Mouse (Mus musculus): ENCODE measurements around the gene Usp9x. TPM values are rescaled to one million over a fixed set of nuclear protein-coding genes. Genes with fewer than 3 reads are reported as not detected.
A peak's percentile ranks its signal among the peaks of the same experiment; 100 is the strongest.

Gene Usp9x
- polyA plus RNA-seq, 1 experiment = 18.9 TPM

- Histone ChIP-seq H3K27ac (ENCODE audit: insufficient read depth, low read depth, low read length) (no peak overlapping the region), H3K4me3 (ENCODE audit: insufficient read depth, low read depth, low read length) (no peak overlapping the region), H3K27me3 (replicated peaks; ENCODE audit: control insufficient read depth, insufficient read depth, low read length) (no peaks in the 10 kb centered on the region), H3K4me1 (ENCODE audit: control insufficient read depth, insufficient read depth, low read length) (no peaks in the 10 kb centered on the region; the same call in 1 of the 2 replicates), H3K36me3 (ENCODE audit: control insufficient read depth, insufficient read depth, low read length) (no peaks in the 10 kb centered on the region)
- 61% methylated on average over 3 of the region's 3 CpGs for WGBS
- TF ChIP-seq POLR2A (IDR thresholded peaks at IDR 0.05; ENCODE audit: low read depth, low read length) (no peak), CTCF (conservative IDR thresholded peaks at IDR 0.05; ENCODE audit: insufficient read depth, insufficient read length, low read depth, low read length) (no peak)
- no peak for DNase-seq
Observed at GRCm38 (mm10) chrX:13039211-13039610, 32.1 kb upstream of the Usp9x start.

GRCm38 (mm10) chrX:13040391-13040790 is 30.9 kb upstream of the Usp9x start:
- 74% methylated on average over 1 of the region's 1 CpGs for WGBS

GRCm38 (mm10) chrX:13041630-13042129 is 29.6 kb upstream of the Usp9x start:
- TF ChIP-seq CTCF (conservative IDR thresholded peaks at IDR 0.05; ENCODE audit: insufficient read depth, insufficient read length, low read depth, low read length) = no peak
- TF ChIP-seq POLR2A (IDR thresholded peaks at IDR 0.05; ENCODE audit: low read depth, low read length) = peak; percentile 51
- Histone ChIP-seq H3K27ac (ENCODE audit: insufficient read depth, low read depth, low read length) (peak overlapping the region; percentile 99), H3K36me3 (ENCODE audit: control insufficient read depth, insufficient read depth, low read length) (no peaks in the 10 kb centered on the region), H3K4me1 (ENCODE audit: control insufficient read depth, insufficient read depth, low read length) (no peaks in the 10 kb centered on the region; the same call in 1 of the 2 replicates), H3K27me3 (replicated peaks; ENCODE audit: control insufficient read depth, insufficient read depth, low read length) (no peaks in the 10 kb centered on the region), H3K4me3 (ENCODE audit: insufficient read depth, low read depth, low read length) (peak overlapping the region; percentile 66)
- peak; percentile 97 for DNase-seq
- under 1% methylated on average over 35 of the region's 35 CpGs for WGBS

More at GRCm38 (mm10) chrX:13040391-13040790, 30.9 kb upstream of the Usp9x start:
- TF ChIP-seq CTCF (conservative IDR thresholded peaks at IDR 0.05; ENCODE audit: insufficient read depth, insufficient read length, low read depth, low read length) = no peak
- TF ChIP-seq POLR2A (IDR thresholded peaks at IDR 0.05; ENCODE audit: low read depth, low read length) = no peak
- H3K4me3 ChIP-seq (ENCODE audit: insufficient read depth, low read depth, low read length) = no peak overlapping the region
- no peaks in the 10 kb centered on the region for H3K27me3 ChIP-seq (replicated peaks; ENCODE audit: control insufficient read depth, insufficient read depth, low read length)
- no peak overlapping the region for H3K27ac ChIP-seq (ENCODE audit: insufficient read depth, low read depth, low read length)
- no peaks in the 10 kb centered on the region; the same call in 1 of the 2 replicates for H3K4me1 ChIP-seq (ENCODE audit: control insufficient read depth, insufficient read depth, low read length)
- DNase-seq = no peak
- no peaks in the 10 kb centered on the region for H3K36me3 ChIP-seq (ENCODE audit: control insufficient read depth, insufficient read depth, low read length)

GRCm38 (mm10) chrX:13043780-13044179 is 27.5 kb upstream of the Usp9x start:
- no peak overlapping the region for H3K27ac ChIP-seq (ENCODE audit: insufficient read depth, low read depth, low read length)
- no peak overlapping the region for H3K4me3 ChIP-seq (ENCODE audit: insufficient read depth, low read depth, low read length)
- H3K27me3 ChIP-seq (replicated peaks; ENCODE audit: control insufficient read depth, insufficient read depth, low read length) = no peaks in the 10 kb centered on the region
- WGBS = 95% methylated on average over 2 of the region's 2 CpGs
- TF ChIP-seq POLR2A (IDR thresholded peaks at IDR 0.05; ENCODE audit: low read depth, low read length) (no peak), CTCF (conservative IDR thresholded peaks at IDR 0.05; ENCODE audit: insufficient read depth, insufficient read length, low read depth, low read length) (no peak)
- peaks cover 3% of the 10 kb centered on the region; the same call in 1 of the 2 replicates for H3K4me1 ChIP-seq (ENCODE audit: control insufficient read depth, insufficient read depth, low read length)
- no peak for DNase-seq
- no peaks in the 10 kb centered on the region for H3K36me3 ChIP-seq (ENCODE audit: control insufficient read depth, insufficient read depth, low read length)

GRCm38 (mm10) chrX:13044666-13045065 is 26.6 kb upstream of the Usp9x start:
- no peaks in the 10 kb centered on the region for H3K36me3 ChIP-seq (ENCODE audit: control insufficient read depth, insufficient read depth, low read length)
- H3K4me1 ChIP-seq (ENCODE audit: control insufficient read depth, insufficient read depth, low read length) = peaks cover 3% of the 10 kb centered on the region; the same call in 1 of the 2 replicates
- no peaks in the 10 kb centered on the region for H3K27me3 ChIP-seq (replicated peaks; ENCODE audit: control insufficient read depth, insufficient read depth, low read length)
- DNase-seq = peak; percentile 54
- H3K27ac ChIP-seq (ENCODE audit: insufficient read depth, low read depth, low read length) = 0 out of 2 replicates have a peak overlapping the region, but pooled peaks have one; percentile 35
- H3K4me3 ChIP-seq (ENCODE audit: insufficient read depth, low read depth, low read length) = no peak overlapping the region
- TF ChIP-seq POLR2A (IDR thresholded peaks at IDR 0.05; ENCODE audit: low read depth, low read length) (no peak), CTCF (conservative IDR thresholded peaks at IDR 0.05; ENCODE audit: insufficient read depth, insufficient read length, low read depth, low read length) (0 out of 2 replicates have a peak, but pooled peaks have one; percentile 2)
- 70% methylated on average over 5 of the region's 5 CpGs for WGBS

GRCm38 (mm10) chrX:13046893-13047435 is 24.3 kb upstream of the Usp9x start:
- Histone ChIP-seq H3K4me1 (ENCODE audit: control insufficient read depth, insufficient read depth, low read length) (peaks cover 3% of the 10 kb centered on the region; the same call in 1 of the 2 replicates), H3K4me3 (ENCODE audit: insufficient read depth, low read depth, low read length) (no peak overlapping the region), H3K27me3 (replicated peaks; ENCODE audit: control insufficient read depth, insufficient read depth, low read length) (no peaks in the 10 kb centered on the region), H3K27ac (ENCODE audit: insufficient read depth, low read depth, low read length) (0 out of 2 replicates have a peak overlapping the region, but pooled peaks have one; percentile 38), H3K36me3 (ENCODE audit: control insufficient read depth, insufficient read depth, low read length) (no peaks in the 10 kb centered on the region)
- no peak for TF ChIP-seq POLR2A (IDR thresholded peaks at IDR 0.05; ENCODE audit: low read depth, low read length)
- no peak for TF ChIP-seq CTCF (conservative IDR thresholded peaks at IDR 0.05; ENCODE audit: insufficient read depth, insufficient read length, low read depth, low read length)
- DNase-seq = no peak
- 42% methylated on average over 6 of the region's 6 CpGs for WGBS

GRCm38 (mm10) chrX:13047631-13048345 is 23.5 kb upstream of the Usp9x start:
- peak overlapping the region; percentile 18; the same call in 1 of the 2 replicates for H3K4me3 ChIP-seq (ENCODE audit: insufficient read depth, low read depth, low read length)
- 9% methylated on average over 14 of the region's 14 CpGs for WGBS
- TF ChIP-seq POLR2A (IDR thresholded peaks at IDR 0.05; ENCODE audit: low read depth, low read length) (no peak), CTCF (conservative IDR thresholded peaks at IDR 0.05; ENCODE audit: insufficient read depth, insufficient read length, low read depth, low read length) (no peak)
- peak overlapping the region; percentile 19; the same call in 1 of the 2 replicates for H3K27ac ChIP-seq (ENCODE audit: insufficient read depth, low read depth, low read length)
- DNase-seq = peak; percentile 63
- H3K36me3 ChIP-seq (ENCODE audit: control insufficient read depth, insufficient read depth, low read length) = no peaks in the 10 kb centered on the region
- H3K27me3 ChIP-seq (replicated peaks; ENCODE audit: control insufficient read depth, insufficient read depth, low read length) = no peaks in the 10 kb centered on the region
- H3K4me1 ChIP-seq (ENCODE audit: control insufficient read depth, insufficient read depth, low read length) = peaks cover 3% of the 10 kb centered on the region; the same call in 1 of the 2 replicates

All from kidney, adult 2 months (tissue).